Mouse (Mus musculus) liver, embryonic 14.5 days (tissue): ENCODE data around the gene Tnfaip2. TPM values are rescaled to one million over a fixed set of nuclear protein-coding genes. Genes with fewer than 3 reads are reported as not detected.
A peak's percentile ranks its signal among the peaks of the same experiment; 100 is the strongest.

ENCODE experiments used
- ATAC-seq: fragments of 200-750 bp; cut with Nextera tagmentation; 2 replicates; pipeline ENCODE4 v1.8.0; 2017; ENCODE audit warnings: moderate number of reproducible peaks, mild to moderate bottlenecking, moderate library complexity; ENCODE audit not compliant: insufficient read depth
- DNase-seq, 3 experiments: peaks; one replicate each; pipeline ENCODE4 v3.0.0-alpha.2; 2012 to 2013; ENCODE audit warnings: low read depth in 3 of 3, low spot score in 3 of 3
- H3K27ac ChIP-seq: fragments of 300-500 bp; sonication (generic); 2 replicates; pipeline ENCODE4 v1.5.1; 2014; ENCODE audit warnings: moderate library complexity, mild to moderate bottlenecking, control low read depth, inconsistent platforms
- H3K27me3 ChIP-seq: fragments of 300-500 bp; sonication (generic); 2 replicates; pipeline ENCODE4 v1.6.1; 2014; ENCODE audit warnings: mild to moderate bottlenecking, low read length, moderate library complexity; ENCODE audit not compliant: control insufficient read depth, insufficient read depth
- H3K36me3 ChIP-seq: fragments of 300-500 bp; sonication (generic); replicated peaks from 2 replicates; pipeline ENCODE4 v1.6.1; 2014; ENCODE audit warnings: low read depth; ENCODE audit not compliant: control insufficient read depth, insufficient read depth
- H3K4me1 ChIP-seq, 2 experiments: fragments of 200-500 bp in 1 of 2; fragments of 300-500 bp in 1 of 2; sonication (generic) in 1 of 2; replicated peaks; 2 replicates each; pipeline ENCODE4 v1.6.1; 2012 to 2014; ENCODE audit warnings: antibody characterized with exemption in 1 of 2, inconsistent platforms in 1 of 2, low read length in 1 of 2; ENCODE audit not compliant: control insufficient read depth in 2 of 2, insufficient read depth in 2 of 2
- H3K4me2 ChIP-seq: fragments of 300-500 bp; sonication (generic); 2 replicates; pipeline ENCODE4 v1.6.1; 2014; ENCODE audit warnings: low read depth, mild to moderate bottlenecking, control low read depth, moderate library complexity
- H3K4me3 ChIP-seq, 2 experiments: fragments of 200-500 bp in 1 of 2; fragments of 300-500 bp in 1 of 2; sonication (generic) in 1 of 2; 2 replicates each; pipeline ENCODE4 v1.5.1; 2012 to 2014; ENCODE audit warnings: low read depth in 2 of 2, low read length in 2 of 2, mild to moderate bottlenecking in 2 of 2, control low read depth in 1 of 2, inconsistent platforms in 1 of 2, moderate library complexity in 1 of 2; ENCODE audit not compliant: insufficient read depth in 1 of 2
- H3K9ac ChIP-seq: fragments of 300-500 bp; sonication (generic); replicated peaks from 2 replicates; pipeline ENCODE4 v1.6.1; 2014; ENCODE audit warnings: mild to moderate bottlenecking, control low read depth, moderate library complexity
- H3K9me3 ChIP-seq: fragments of 300-500 bp; sonication (generic); 2 replicates; pipeline ENCODE4 v1.6.1; 2016; ENCODE audit warnings: low read length, mixed read lengths; ENCODE audit not compliant: control insufficient read depth
- CTCF ChIP-seq: IDR thresholded peaks from 2 replicates; pipeline ENCODE4 v1.5.1; 2016; ENCODE audit warnings: antibody characterized with exemption, low read depth, control low read depth
- EP300 ChIP-seq: IDR thresholded peaks from 2 replicates; pipeline ENCODE4 v1.6.1; 2016; ENCODE audit warnings: antibody characterized with exemption, low read depth
- WGBS: fragments of 180-500 bp; shearing (Covaris S2); extraction: QIAGEN DNeasy Blood & Tissue Kit; methylation state at CpG from one replicate; pipeline ENCODE4 v1.1.7; 2014; ENCODE audit not compliant: insufficient replicate concordance; 5-methylcytosine and 5-hydroxymethylcytosine counted together
- polyA plus RNA-seq, 2 experiments: library from polyadenylated mRNA; depleted of rRNA in 1 of 2; stranded (reverse) in 1 of 2; unstranded in 1 of 2; fragments of >200 nt; fragmentation: Nextera tagmentation in 1 of 2; extraction: Ambion mirVana in 1 of 2; gene quantifications; 2 replicates each; pipeline versions ENCODE4 v1.2.1 to v1.2.3; 2012 to 2014

Gene Tnfaip2
- polyA plus RNA-seq, 2 experiments = 57.6 to 78.7 TPM

DNA sequence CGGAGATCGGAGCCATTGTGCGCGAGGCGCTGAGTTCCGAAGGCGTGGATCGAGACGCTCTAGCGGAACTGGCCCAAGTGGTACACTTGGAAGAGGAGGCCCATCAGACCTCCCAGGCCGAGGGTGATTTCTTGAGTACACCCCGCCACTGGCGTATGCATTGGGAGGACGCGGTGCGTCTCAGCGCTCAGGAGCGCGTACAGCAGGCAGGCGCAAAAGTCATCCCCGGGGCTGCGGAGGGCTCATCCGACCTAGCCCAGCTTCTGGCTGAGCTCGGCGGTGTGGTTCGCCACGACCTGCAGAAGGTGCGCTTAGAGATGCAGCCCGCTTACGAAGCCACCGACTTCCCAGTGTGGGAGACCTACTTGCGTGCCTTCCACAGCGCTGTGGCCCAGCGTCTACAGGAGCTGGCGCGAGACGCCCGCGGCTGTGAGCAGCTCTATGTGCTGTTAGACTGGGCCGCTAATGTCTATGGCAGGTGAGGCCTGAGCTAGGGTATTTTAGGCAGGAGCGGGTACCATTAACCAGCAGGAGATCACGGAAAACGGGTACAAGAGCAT, 18.6 kb upstream of the Tnfaip2 start:
- DNase-seq (no peak), ATAC-seq (no peak)
- Histone ChIP-seq H3K36me3 (no peaks in the 10 kb centered on the region), H3K4me1 (peaks cover 7 to 19% of the 10 kb centered on the region in 2 experiments; a peak in 3 of 4 replicates), H3K9me3 (no peaks in the 10 kb centered on the region), H3K4me3 (no peak overlapping the region), H3K4me2 (no peak overlapping the region), H3K27ac (no peak overlapping the region), H3K27me3 (peaks cover 48% of the 10 kb centered on the region), H3K9ac (no peak overlapping the region)
- 13% methylated on average over 43 of the region's 43 CpGs for WGBS
- TF ChIP-seq CTCF (no peak), EP300 (no peak)

DNA sequence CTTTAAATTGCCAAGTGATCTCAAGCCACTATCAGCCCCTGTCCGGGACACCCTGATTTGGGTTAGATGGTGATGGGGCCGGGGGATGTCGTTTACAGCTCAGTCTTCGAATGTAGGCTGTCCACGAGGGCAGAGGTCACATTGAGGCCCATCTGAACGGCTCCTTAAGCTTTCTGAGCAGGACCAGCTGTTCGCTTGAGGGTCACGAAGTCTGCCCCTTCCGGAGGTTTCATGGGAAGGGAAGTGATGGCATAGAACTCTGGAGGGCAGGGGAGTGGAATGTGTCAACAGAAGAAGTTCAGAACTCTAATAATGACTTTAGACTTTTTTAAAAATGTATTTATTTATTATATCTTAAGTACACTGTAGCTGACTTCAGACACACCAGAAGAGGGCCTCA, 17.7 kb upstream of the Tnfaip2 start:
- H3K4me2 ChIP-seq = no peak overlapping the region
- H3K4me1 ChIP-seq = peaks cover 10 to 25% of the 10 kb centered on the region in 2 experiments; a peak in 3 of 4 replicates
- no peak for ATAC-seq
- no peak overlapping the region for H3K9ac ChIP-seq
- no peak overlapping the region for H3K27ac ChIP-seq
- H3K27me3 ChIP-seq = peaks cover 57% of the 10 kb centered on the region
- TF ChIP-seq EP300 (no peak), CTCF (no peak)
- DNase-seq = no peak
- 34% methylated on average over 9 of the region's 9 CpGs for WGBS
- no peaks in the 10 kb centered on the region for H3K9me3 ChIP-seq
- no peak overlapping the region for H3K4me3 ChIP-seq
- no peaks in the 10 kb centered on the region for H3K36me3 ChIP-seq

DNA sequence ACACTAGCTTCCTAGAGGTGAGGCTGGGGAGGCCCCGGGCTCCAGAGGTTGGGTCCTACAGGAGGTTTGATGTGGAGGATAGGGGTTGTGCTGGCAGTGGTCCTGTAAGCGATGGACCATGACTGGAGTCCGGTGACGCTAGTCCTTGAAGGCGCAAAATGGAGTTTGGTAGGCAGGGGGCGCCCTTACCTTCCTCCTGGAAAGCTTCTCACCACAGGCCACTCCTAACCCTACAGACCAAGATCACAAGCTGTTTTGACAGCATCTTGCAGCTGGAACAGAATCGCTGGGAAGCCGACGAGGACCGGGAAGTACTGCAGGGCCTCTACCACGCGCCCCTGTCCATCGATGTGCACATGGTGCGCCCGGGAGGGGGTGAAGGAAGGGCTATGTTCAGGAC, 17.0 kb upstream of the Tnfaip2 start:
- peak; percentile 94 for TF ChIP-seq CTCF
- no peak for TF ChIP-seq EP300
- Histone ChIP-seq H3K9me3 (no peaks in the 10 kb centered on the region), H3K9ac (no peak overlapping the region), H3K36me3 (no peaks in the 10 kb centered on the region), H3K4me3 (no peak overlapping the region), H3K27ac (no peak overlapping the region), H3K4me1 (peaks cover 18 to 26% of the 10 kb centered on the region in 2 experiments), H3K27me3 (peaks cover 63% of the 10 kb centered on the region), H3K4me2 (no peak overlapping the region)
- DNase-seq (peak; percentile 61 to 64 (median 64)), ATAC-seq (peak; percentile 15; the same call in 1 of the 2 replicates)
- WGBS = 8% methylated on average over 15 of the region's 15 CpGs

DNA sequence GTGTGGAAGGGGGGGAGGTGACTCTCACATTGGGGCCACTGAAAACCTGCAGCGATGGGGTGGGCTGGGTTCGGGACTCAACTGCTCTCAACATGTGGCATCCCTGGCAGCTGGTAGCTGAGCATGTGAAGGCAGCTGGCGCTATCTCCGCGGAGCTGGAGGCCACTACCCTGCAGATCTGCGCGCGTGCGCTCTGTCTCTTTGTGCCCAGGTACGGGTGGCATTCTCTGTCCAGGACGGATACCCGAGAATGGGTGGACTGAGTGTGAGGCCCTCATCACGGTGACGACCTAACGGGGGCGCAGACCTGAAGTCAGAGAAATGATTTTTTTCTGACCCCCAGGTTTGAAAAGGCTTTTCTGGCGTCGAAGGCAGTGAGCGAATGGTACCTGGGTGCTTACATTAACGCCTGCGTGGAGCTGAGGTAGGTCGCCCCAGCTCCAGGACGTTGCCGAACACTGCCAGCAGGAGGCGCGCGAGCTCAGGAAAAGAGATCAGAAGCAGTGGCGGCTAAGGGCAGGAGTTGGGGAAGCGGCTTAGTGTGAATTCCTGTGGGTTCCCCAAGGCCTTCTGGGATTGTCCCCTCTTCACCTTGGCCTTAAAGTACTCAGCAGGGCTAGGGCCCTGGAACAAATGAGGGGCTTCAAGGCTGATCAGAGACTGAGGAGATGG, 16.3 kb upstream of the Tnfaip2 start:
- Histone ChIP-seq H3K9ac (no peak overlapping the region), H3K9me3 (no peaks in the 10 kb centered on the region), H3K4me2 (no peak overlapping the region), H3K4me3 (no peak overlapping the region), H3K4me1 (peaks cover 19 to 22% of the 10 kb centered on the region in 2 experiments), H3K36me3 (no peaks in the 10 kb centered on the region), H3K27ac (no peak overlapping the region), H3K27me3 (peaks cover 69% of the 10 kb centered on the region)
- ATAC-seq (peak; percentile 50; the same call in 1 of the 2 replicates), DNase-seq (peak; percentile 60 to 66 (median 64))
- WGBS = 19% methylated on average over 29 of the region's 29 CpGs
- TF ChIP-seq EP300 (no peak), CTCF (peak; percentile 99)

DNA sequence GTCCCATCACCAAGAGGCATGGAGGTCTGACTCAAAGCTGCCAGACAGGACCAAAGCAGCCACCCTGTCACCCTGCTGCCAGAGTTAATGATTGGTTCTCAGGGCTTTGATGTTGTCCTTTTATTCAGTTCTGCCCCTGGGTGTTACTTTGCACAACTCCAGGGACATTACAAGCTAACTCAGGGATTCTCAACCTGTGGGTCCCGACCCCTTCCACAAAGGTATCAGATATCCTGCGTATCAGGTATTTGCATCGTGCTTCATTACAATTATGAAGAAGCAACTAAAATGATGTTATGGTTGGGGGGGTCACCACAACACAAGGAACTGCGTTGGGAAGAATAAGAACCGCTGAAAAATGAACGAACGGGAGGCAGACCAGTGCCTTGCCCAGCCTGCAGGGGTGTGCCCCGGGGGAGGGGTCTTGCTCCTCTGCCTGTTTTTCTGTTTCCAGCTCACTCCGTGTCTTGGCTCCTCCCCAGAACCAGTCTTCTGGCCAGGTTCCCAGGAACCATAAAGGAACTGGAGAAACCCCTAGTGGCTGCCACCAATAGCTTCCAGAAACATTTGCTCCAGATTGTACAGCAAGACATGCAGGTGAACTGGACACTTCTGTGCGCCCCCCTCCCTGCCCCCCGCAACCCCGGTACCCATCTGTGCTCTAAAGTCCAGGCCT, 14.7 kb upstream of the Tnfaip2 start:
- no peaks in the 10 kb centered on the region for H3K9me3 ChIP-seq
- no peak overlapping the region for H3K27ac ChIP-seq
- no peak overlapping the region for H3K9ac ChIP-seq
- TF ChIP-seq CTCF (no peak), EP300 (no peak)
- H3K27me3 ChIP-seq = peaks cover 60% of the 10 kb centered on the region
- DNase-seq (no peak), ATAC-seq (no peak)
- H3K36me3 ChIP-seq = no peaks in the 10 kb centered on the region
- no peak overlapping the region for H3K4me3 ChIP-seq
- peaks cover 13 to 21% of the 10 kb centered on the region in 2 experiments for H3K4me1 ChIP-seq
- H3K4me2 ChIP-seq = no peak overlapping the region
- 57% methylated on average over 12 of the region's 12 CpGs for WGBS
